Mouse (Mus musculus): ENCODE measurements around the gene Eef1a1.

Eef1a1 gene

DNA sequence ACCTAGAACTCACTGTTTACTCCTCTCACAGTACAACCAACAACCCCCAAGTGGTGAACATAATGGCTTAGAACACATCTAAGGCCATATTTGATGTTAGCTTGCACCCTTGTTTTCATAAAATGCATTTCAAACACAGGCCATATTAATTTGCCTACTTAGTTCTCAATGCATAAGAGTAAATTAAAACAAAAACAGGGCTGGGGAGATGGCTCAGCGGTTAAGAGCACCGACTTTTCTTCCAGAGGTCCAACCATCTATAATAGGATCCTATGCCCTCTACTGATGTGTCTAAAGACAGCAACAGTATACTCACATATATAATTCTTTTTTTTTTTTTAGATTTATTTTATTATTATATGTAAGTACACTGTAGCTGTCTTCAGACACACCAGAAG is 13.6 kb downstream of the Eef1a1 start:
- no peak for DNase-seq

DNA sequence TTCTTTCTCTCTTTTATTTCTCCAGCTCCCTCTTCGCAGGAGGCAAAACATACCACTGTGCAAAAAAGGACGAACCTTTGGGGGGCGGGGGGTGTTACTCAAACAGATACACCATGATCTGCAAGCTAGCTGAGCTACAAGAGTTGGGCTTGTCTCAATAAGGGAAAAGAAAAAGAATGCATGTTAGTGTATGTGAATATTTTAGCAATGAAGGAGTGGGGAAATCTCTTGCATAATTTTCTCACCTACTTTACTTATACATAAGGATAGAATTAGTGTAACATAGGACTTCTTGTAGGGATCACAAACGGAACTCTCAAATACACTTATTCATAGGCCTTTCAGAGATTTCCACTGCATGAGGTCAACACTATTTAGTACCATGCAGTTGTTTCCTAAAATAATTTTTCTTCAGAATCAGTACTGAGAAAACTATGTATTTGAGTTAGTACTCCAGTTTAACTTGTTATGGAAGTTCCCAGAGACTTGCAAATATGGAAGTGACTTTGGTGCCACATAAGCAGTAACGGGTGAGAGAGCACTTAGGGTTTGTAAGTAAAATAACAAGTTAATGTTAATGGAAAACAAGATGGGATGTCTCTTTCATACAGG is 14.1 kb downstream of the Eef1a1 start:
- DNase-seq: no peak

DNA sequence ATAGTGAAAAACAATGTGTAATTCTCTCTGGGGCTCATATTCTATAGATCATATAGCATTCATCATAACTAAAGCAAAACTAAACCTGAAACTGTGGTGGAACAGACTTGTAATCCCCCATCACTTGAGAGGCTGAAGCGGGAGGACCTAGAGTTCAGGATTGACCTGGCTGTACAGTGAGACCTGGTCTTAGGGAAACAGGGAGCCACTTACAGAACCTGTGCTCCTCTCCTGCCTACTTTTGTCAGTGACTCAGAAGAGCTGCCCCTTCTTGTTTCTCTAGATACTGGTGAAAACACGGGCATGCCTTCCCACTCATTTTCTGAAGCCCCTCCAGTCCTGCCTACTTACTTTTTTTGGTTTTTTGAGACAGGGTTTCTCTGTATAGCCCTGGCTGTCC is 14.7 kb downstream of the Eef1a1 start:
- DNase-seq: no peak

DNA sequence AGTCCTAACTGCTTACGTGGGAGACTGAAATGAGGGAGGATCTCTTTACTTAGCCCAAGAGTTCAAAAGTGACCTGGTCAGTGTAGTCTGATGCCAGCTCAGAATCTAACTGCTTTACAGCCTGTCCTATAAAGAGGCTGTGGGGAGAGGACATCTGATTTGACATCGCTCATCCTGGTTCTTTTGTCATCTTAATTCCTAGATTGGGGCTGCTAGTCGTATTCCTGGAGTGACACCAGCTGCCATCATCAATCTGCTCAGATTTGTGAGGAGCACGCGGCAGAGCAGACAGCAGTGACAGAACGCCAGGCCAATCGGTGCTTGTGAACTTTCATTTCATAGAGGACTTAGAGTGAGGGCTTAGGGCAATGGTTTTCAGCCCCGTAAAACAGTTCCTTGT is 15.4 kb downstream of the Eef1a1 start:
- no peak for DNase-seq

DNA sequence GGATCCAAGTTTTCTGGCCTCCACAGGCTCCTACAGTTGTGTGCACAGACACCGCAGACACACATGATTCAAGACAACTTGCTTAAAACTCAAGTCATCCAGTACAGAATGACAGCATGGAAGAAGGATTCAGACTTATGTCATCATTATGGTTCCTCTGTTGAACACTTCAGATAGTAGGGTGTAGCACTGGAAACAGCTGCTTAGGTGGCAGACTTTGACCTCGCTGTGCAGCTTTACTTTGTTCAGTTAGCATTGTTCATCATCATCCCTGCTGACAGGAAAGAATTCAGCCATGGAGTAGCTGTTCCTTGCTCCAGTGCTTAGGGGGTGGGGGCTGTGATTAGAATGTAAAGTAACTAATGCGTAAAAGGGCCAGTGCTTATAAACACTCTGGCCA is 23.2 kb downstream of the Eef1a1 start:
- no peak for DNase-seq

DNA sequence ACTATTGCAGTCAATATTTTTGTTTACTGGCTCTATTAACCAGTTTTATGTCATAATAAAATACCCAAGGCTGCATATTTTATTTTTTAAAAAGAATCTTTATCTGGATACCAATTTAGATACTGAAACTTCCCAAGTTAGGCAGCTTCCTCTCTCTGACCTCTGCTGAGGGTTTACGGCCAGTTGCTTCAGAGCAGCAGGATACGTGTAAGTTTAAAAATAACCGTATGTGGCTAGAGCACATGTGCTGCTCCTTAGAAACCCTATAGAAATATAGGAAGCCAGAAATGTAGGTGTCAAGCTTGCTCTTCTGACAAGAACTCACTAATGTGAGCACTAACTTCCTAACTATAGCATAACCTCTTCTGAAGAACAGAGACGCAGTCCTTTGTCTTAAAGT is 25.6 kb downstream of the Eef1a1 start:
- no peak for DNase-seq

DNA sequence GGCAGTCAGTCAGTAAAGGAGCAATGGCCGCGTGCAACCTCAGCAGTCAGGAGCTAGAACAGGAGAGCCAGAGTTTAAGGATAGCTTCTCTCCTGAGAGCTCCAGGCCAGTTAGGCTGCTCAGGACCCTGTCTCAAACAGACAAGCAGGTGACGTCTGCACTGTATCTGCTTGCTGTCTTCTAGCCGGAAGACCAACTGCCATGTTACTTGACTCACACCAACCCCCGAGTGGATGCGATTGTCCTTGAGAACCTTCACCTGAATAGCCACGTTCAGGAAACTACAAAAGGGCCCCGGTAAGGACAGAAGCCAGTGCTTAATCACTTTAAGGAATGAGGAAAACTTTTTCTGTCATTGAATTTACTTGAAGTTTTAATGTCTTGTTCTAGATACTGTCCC is 31.9 kb downstream of the Eef1a1 start:
- DNase-seq: no peak

DNA sequence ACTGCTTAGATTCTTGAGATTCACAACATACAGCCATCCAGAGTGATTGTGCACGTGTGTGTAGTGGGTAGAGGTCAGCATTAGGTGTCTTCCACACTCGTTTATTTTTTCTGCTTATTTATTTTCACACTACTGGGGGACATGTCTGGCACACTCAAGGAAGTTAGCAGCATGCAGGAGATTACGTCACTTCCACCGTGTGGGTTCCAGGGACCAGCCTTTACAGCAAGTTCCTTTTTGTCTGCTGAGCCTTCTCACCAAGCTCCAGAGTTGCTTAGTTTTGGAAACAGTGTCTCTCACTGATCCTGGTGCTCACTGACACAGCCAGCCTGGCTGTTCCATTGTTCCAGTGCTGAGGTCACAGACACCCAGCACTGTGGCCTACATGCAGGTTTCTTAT is 37.6 kb downstream of the Eef1a1 start:
- peak; percentile 34 for DNase-seq

DNA sequence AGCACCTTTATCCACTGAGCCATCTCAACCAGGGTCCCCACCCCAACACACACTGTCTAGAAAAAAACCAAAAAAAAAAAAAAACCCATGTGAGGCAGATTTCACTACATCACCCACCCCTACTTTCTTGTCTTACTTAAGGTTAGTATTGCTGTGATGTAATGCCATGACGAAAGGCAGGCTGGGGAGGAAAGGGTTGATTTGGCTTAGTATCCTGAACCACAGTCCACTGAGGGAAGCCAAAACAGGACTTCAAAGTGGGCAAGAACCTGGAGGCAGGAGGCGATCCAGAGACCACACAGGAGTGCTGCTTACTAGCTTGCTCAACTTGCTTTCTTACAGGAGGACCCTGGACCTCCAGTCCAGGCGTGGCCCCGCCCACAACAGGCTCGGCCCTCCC is 38.5 kb downstream of the Eef1a1 start:
- no peak for DNase-seq

DNA sequence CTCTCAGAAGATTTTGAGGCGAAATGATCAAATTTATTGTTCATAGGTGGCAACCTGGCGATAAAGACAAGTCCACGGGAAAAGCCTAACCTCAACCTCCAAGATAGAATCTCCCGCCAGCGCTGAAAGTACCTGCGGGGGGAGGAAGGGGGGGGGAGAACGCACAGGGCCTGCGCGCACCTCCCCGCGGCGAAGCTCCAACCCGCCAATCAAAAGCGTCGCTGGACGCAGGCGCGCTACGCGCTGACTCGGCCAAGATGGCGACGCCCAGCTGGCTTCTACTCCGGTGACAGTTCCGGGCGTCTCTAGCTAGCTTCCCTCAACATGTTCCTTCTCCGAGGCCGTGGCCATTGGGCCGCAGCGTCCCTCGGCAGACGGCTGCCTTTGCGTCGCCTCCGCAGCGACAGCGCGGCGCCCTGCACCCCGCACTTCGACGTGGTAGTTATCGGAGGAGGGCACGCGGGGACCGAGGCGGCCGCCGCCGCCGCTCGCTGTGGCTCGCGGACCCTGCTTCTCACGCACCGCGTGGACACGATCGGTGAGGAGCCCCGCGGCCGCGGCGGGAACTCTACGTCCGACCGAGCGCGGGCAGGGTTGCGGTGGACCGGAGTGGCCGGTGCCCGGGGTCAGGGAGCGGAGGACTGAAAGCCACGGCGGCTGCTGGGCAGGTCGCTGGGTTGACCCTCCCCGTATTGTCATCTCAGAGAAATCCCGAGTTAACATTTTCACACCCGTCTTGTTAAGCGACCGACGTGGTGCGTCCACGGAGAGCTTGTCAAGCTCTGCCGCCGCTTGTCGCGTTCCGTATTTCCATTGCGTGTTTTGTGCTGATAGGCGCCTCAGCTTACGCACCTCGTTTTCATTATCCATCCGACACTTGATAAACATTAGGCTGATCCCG is 40.7 kb downstream of the Eef1a1 start, which contains the start of the genes Mto1 and Gm17324:
Gene Mto1 (plus strand): TSS at position 236 of the 901 bp plus-strand sequence.
Gene Gm17324 (minus strand): TSS at position 814 of the 901 bp plus-strand sequence.
- peak; percentile 91 for DNase-seq

DNA sequence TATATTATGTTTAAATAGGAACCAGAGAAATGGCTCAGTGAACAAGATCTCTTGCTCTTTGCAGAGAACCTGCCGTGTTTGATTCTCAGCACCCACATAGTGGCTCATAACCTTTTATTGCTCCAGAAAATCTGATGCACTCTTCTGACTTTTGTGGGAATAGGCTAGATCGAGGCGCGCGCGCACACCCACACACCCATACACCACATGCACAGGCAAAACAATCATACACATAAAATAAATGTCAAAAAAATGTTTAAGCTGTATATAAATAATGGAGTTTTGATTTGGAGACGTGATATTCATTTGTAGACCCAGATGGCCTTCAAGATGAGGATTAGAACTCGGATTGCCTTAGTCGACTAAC is 41.4 kb downstream of the Eef1a1 start:
- DNase-seq: no peak

DNA sequence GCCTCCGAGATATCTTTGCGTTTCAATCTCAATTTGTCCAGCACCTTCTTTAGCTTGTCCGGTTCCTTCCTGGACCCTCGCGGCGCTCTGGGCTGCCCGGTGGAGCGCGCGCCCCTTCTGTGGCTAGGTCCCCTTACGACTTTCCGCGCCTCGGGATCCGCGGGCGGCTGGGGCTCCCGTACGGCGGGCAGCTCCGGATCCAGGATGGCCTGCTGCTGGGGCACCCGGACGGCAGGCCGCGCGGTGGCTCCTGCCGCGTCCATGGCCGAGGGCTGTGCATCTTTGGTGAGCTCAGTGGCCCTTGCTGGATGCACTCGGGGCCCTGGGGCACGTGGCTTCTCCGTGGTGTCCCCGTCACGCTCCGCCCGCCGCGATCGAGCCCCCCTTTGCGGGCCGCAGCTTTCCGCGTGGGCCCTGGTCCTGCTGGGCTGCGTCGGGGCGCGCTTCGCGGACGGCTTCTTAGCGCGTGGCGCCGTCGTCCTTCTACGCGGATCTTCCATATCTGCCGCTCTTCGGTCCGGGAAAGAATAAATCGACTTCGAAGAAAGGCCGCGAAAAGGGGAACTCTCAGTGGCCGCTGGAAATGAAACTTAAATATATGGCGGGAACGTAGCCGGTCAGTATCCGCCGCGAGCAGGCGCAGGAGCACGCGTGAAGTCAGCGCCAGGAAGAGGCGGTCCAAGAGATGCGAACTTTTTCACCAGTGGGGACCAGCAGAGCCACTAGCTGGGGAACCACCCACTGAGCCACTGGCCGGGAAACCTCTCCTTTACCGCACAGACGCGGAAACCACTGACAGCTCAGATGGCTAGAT is 46.2 kb downstream of the Eef1a1 start, which contains the start of gene Cgas:
Gene Cgas (minus strand): TSS at position 659 of the 814 bp plus-strand sequence.
- DNase-seq: peak; percentile 60

DNA sequence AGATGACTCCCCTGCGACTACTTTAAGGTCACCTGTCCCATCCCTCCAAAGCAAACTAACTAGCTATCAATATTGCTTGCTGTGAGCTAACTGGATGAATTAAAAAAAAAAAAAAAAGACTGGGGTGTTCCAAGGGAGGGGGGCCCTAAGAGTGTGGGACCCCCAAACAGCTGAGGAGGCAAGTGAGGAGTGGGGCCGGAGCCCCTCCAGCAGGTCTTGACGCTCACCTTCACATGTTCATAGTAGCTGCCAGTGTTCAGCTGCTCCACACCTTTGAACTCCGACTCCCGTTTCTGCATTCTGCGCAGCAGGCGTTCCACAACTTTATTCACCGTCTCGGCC is 46.7 kb downstream of the Eef1a1 start:
- no peak for DNase-seq

DNA sequence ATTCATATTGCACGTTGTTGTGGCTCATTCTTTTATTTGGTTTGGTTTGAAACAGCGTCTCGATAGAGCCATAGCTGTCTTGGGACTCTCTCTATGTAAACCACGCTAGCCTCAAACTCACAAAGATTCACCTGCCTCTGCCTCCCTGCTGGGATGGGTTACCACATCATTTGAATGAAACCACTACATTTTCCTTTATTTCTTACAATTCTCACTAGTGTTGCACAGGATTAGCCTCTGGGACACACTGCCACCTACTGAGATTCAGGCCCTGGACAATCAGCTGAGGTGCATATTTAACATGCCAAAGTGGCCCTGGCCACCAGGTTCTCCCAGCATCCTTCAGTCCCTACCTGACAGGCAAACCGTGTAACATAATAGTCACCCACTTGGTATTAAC is 49.5 kb downstream of the Eef1a1 start:
- no peak for DNase-seq

DNA sequence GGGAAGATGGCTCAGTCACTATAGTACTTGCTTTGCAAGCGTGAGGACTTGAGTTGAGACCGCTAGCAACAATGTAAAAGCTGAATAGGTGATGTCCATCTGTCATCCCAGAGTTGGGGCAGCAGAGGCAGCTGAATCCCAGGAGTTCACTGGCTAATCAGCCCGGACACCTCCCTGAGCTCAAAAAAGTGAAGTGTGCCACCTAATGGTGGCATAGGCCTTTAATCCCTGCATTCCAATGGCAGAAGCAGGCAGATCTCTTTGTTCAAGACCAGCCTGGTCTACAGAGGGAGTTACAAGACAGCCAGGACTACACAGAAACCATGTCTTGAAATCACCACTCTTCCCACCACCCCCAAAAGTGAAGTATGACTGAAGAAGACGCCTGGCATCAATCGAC is 56.5 kb downstream of the Eef1a1 start:
- no peak for DNase-seq

DNA sequence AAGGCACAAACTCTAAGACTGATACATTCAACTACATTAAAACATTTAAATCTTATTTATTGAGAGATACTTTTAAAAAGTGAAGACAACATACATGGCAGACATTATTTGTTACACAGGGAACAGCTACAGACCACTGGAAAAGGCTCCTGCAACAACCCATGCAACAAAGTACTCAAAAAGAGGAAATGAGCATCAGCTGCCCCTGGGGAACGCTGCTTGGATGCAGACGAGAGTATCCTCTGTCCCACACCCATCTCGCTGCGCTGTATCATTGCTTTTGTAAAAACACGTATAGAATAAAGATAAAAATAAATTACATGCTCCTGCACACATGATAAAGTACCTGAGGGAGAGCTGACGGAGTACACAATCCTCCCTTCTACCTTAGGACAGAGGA is 58.5 kb downstream of the Eef1a1 start:
- DNase-seq: no peak

DNA sequence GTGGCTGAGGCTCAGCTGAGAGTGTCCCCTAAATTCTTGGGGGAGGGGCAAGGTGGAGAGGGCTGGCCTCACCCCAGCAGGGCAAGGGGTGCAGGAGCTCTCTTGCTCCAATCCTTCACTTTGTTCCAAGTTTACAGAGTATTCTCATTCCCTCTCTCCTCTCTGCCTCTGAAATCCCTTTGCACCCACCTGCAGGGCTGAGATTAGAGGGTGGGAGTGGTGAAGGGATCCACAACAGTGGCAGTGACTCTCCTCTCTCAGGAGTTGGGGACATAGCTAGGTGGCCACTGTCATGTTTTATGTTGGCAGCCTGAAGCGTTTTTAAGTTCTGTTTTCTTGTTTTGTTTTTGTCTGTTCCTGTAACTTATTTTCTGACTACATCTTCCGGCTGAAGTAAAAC is 59.4 kb downstream of the Eef1a1 start:
- DNase-seq: no peak

DNA sequence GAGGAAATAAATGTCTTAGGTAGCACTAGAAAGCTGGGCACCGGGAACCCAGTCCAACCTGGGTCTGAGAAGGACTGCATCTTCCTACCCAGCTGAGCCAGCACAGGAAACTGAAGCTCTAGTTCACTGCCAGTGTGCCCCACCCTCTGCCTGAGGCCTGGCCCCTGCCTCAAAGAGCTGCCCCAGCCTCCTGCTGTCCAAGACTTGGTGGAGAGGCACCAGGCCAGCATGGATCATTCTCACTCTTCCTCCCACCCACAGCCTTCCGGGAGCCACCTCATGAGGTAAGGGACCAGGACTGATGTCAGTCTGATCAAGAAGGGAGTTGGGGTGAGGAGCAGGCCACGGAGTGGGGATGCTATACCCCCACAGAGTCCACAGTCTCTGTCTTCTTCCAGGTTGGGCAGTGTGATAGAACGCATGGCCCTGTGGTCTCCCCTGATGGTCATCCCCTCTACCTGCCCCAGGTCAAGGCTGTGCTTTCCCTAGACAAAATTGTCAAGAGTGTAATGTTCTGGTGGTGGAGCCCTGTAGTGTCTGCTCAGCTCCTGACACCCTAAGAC is 60.0 kb downstream of the Eef1a1 start:
- no peak for DNase-seq
